Mouse (Mus musculus) monocyte, adult 59 days (primary cell): Measurements from ENCODE around the gene Cwc22. TPM values are rescaled to one million over a fixed set of nuclear protein-coding genes. Genes with fewer than 3 reads are reported as not detected.

Experiments
- total RNA-seq, 2 experiments: library from RNA; stranded (reverse); gene quantifications; one replicate each; pipeline ENCODE4 v1.2.4; 2023

Gene Cwc22
- total RNA-seq: 10 to 100 TPM; 33.4 to 36.4 TPM

DNA sequence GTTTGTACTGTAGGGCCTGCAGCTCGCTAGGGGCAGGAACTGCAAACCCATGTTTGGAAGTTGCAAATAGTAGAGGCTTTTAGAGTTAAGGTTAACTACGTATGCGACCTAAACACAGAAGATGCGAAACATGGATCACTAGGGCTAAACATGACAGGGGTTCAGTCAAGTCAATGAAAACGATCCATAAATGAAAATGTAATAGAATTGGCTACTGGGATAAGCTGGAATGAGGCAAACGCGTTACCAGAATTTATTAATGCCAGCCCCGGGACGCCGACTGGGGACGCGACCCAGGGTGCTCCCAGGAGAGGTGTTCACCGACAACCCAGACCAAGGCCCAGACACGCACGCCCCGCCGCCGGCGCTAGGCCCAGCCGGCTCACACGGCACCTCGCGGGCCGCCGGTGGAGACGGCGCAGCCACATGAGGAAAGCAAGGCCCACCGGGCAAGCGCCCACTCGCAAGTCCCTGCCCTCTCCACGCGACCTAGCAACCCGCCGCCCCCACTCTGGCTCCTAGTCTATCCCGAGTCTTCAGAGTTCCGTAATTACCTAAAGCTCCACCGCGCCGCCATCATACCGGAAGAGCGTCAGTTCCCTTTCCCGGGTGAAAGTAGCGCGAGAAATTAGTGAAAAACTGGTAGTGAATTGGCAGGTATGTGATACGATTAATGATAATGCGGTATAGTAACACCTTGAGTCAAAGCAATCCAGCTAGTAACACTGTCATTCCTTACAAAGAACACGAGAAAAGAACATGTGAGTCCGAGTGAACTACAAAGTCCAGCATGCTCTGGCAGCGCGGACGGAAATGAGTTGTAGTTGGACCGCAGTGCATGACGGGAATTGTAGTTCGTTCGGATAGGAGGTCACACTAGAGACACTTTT lies at the start of gene Cwc22:
Gene Cwc22 (minus strand): TSS at position 780 of the 890 bp plus-strand sequence.

Other genes starting within 250 kb of the Cwc22 start
- not detected for gene Zfp385b, start 126.7 kb downstream of the Cwc22 start, total RNA-seq